Mouse (Mus musculus) heart, postnatal 0 days (tissue): Measurements from ENCODE around the gene Vcan. TPM values are rescaled to one million over a fixed set of nuclear protein-coding genes. Genes with fewer than 3 reads are reported as not detected.

Source experiments
- ATAC-seq: fragments of 200-750 bp; cut with Nextera tagmentation; 2 replicates; pipeline ENCODE4 v1.8.0; 2017; ENCODE audit warnings: low read depth, moderate number of reproducible peaks, moderate library complexity; ENCODE audit not compliant: insufficient read depth
- DNase-seq: peaks from one replicate; pipeline ENCODE4 v3.0.0-alpha.2; 2016; ENCODE audit warnings: low spot score
- H3K27ac ChIP-seq: fragments of 300-500 bp; sonication (generic); 2 replicates; pipeline ENCODE4 v1.5.1; 2014; ENCODE audit warnings: low read depth, mild to moderate bottlenecking
- H3K27me3 ChIP-seq: fragments of 300-500 bp; sonication (generic); 2 replicates; pipeline ENCODE4 v1.6.1; 2014; ENCODE audit warnings: low read length, mixed read lengths; ENCODE audit not compliant: control insufficient read depth, insufficient read depth
- H3K36me3 ChIP-seq: fragments of 300-500 bp; sonication (generic); replicated peaks from 2 replicates; pipeline ENCODE4 v1.6.1; 2014; ENCODE audit warnings: low read length, mixed read lengths; ENCODE audit not compliant: control insufficient read depth, insufficient read depth
- H3K4me1 ChIP-seq: fragments of 300-500 bp; sonication (generic); 2 replicates; pipeline ENCODE4 v1.6.1; 2014; ENCODE audit warnings: antibody characterized with exemption; ENCODE audit not compliant: control insufficient read depth, insufficient read depth
- H3K4me2 ChIP-seq: fragments of 300-500 bp; sonication (generic); 2 replicates; pipeline ENCODE4 v1.6.1; 2014; ENCODE audit warnings: low read depth, mild to moderate bottlenecking, low read length, moderate library complexity
- H3K4me3 ChIP-seq: fragments of 300-500 bp; sonication (generic); 2 replicates; pipeline ENCODE4 v1.5.1; 2014; ENCODE audit warnings: low read depth, low read length
- H3K9ac ChIP-seq: fragments of 300-500 bp; sonication (generic); replicated peaks from 2 replicates; pipeline ENCODE4 v1.6.1; 2014; ENCODE audit warnings: low read depth, low read length, mixed read lengths
- H3K9me3 ChIP-seq: fragments of 300-500 bp; sonication (generic); replicated peaks from 2 replicates; pipeline ENCODE4 v1.6.1; 2016; ENCODE audit warnings: low read length; ENCODE audit not compliant: control insufficient read depth
- CTCF ChIP-seq: IDR thresholded peaks from 2 replicates; pipeline ENCODE4 v1.5.1; 2016; ENCODE audit warnings: antibody characterized with exemption, control low read depth, low read depth
- EP300 ChIP-seq: IDR thresholded peaks from 2 replicates; pipeline ENCODE4 v1.6.1; 2016; ENCODE audit warnings: antibody characterized with exemption, low read depth
- WGBS: fragments of 180-500 bp; shearing (Covaris S2); extraction: QIAGEN DNeasy Blood & Tissue Kit; methylation state at CpG from one replicate; pipeline ENCODE4 v1.1.7; 2014; 5-methylcytosine and 5-hydroxymethylcytosine counted together
- polyA plus RNA-seq: library from polyadenylated mRNA; unstranded; fragments of >200 nt; fragmentation: Nextera tagmentation; extraction: Ambion mirVana; gene quantifications from 2 replicates; pipeline ENCODE4 v1.2.1, GENCODE M21; 2015
- total RNA-seq: library from RNA; depleted of rRNA; stranded (reverse); fragments of >200 nt; gene quantifications from 2 replicates; pipeline ENCODE4 v1.2.3, GENCODE M21; 2014; ENCODE audit warnings: low replicate concordance

Vcan gene
- total and polyA plus RNA-seq, 2 experiments from 2014 or later = 14.7 to 41.4 TPM

DNA sequence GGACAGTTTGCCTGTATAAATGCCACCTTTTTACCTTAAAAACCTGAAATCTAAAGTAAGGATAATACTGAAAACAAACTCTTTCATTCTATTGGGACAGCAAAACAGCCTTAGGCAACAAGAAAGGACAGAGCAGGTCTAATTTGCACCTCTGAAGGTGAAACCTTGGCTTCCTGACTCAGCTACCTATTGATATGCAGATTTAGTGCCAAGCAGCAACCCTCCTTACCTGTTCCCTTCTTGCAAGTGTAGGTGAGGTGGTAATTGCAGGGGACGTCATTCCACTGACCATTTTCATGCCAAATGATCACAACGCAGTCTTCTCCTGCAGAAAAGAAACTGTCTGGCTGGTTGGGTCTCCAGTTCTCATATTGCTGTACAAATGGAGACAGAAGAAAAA lies 80.6 kb downstream of the Vcan start:
- 71% methylated on average over 2 of the region's 2 CpGs for WGBS
- H3K36me3 ChIP-seq = peaks cover 5% of the 10 kb centered on the region; the same call in 1 of the 2 replicates
- ATAC-seq (no peak), DNase-seq (no peak)
- TF ChIP-seq EP300 (no peak), CTCF (no peak)
- no peaks in the 10 kb centered on the region for H3K27me3 ChIP-seq
- H3K4me1 ChIP-seq = no peaks in the 10 kb centered on the region
- no peak overlapping the region for H3K4me2 ChIP-seq
- H3K4me3 ChIP-seq = no peak overlapping the region
- H3K27ac ChIP-seq = no peak overlapping the region
- no peak overlapping the region for H3K9ac ChIP-seq
- no peaks in the 10 kb centered on the region for H3K9me3 ChIP-seq

- Histone ChIP-seq H3K4me2 (peak overlapping the region; percentile 28; the same call in 1 of the 2 replicates), H3K4me3 (0 out of 2 replicates have a peak overlapping the region, but pooled peaks have one; percentile 7), H3K9me3 (no peaks in the 10 kb centered on the region), H3K9ac (no peak overlapping the region), H3K36me3 (peaks cover 5% of the 10 kb centered on the region; the same call in 1 of the 2 replicates), H3K27ac (no peak overlapping the region), H3K27me3 (no peaks in the 10 kb centered on the region), H3K4me1 (no peaks in the 10 kb centered on the region)
- DNase-seq = no peak
- ATAC-seq = no peak
- TF ChIP-seq EP300 (no peak), CTCF (no peak)
- 65% methylated on average over 11 of the region's 11 CpGs for WGBS
Measured at GRCm38 (mm10) chr13:89657046-89657445, 85.3 kb downstream of the Vcan start.

GRCm38 (mm10) chr13:89653279-89653678 lies 89.0 kb downstream of the Vcan start:
- WGBS = 79% methylated on average over 2 of the region's 2 CpGs
- no peak for ATAC-seq
- H3K27ac ChIP-seq = no peak overlapping the region

GRCm38 (mm10) chr13:89652773-89653172 lies 89.5 kb downstream of the Vcan start:
- Histone ChIP-seq H3K9ac (no peak overlapping the region), H3K4me1 (no peaks in the 10 kb centered on the region), H3K36me3 (peaks cover 5% of the 10 kb centered on the region; the same call in 1 of the 2 replicates), H3K4me3 (no peak overlapping the region), H3K27me3 (no peaks in the 10 kb centered on the region), H3K27ac (no peak overlapping the region), H3K4me2 (no peak overlapping the region), H3K9me3 (no peaks in the 10 kb centered on the region)
- ATAC-seq (no peak), DNase-seq (no peak)
- TF ChIP-seq EP300 = no peak
- 32% methylated on average over 1 of the region's 1 CpGs for WGBS

More at GRCm38 (mm10) chr13:89653279-89653678, 89.0 kb downstream of the Vcan start:
- no peaks in the 10 kb centered on the region for H3K9me3 ChIP-seq
- H3K9ac ChIP-seq = no peak overlapping the region
- no peak overlapping the region for H3K4me2 ChIP-seq
- H3K4me1 ChIP-seq = no peaks in the 10 kb centered on the region
- peaks cover 5% of the 10 kb centered on the region; the same call in 1 of the 2 replicates for H3K36me3 ChIP-seq
- H3K27me3 ChIP-seq = no peaks in the 10 kb centered on the region
- no peak for DNase-seq
- TF ChIP-seq CTCF = no peak
- TF ChIP-seq EP300 = no peak
- no peak overlapping the region for H3K4me3 ChIP-seq

DNA sequence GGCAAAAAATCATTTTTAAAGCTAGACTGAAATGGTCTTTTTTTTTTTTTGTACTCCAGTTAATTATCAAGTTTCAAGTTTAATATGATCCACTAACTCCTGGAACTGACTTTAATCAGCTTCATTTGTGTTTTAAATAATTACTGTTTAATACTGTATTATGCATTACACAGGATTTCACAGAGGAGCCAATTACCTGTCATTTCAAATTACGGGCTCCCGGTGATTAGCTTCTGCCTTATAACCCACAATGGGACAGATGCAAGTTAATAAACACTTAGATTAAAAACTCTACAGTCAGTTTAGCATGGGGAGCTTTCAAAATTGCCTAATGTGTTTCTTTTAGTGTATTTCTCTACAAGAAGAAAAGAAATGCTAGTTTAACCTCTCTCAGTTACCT lies 96.7 kb downstream of the Vcan start:
- H3K36me3 ChIP-seq = no peaks in the 10 kb centered on the region
- H3K27me3 ChIP-seq = no peaks in the 10 kb centered on the region
- H3K9ac ChIP-seq = no peak overlapping the region
- H3K9me3 ChIP-seq = no peaks in the 10 kb centered on the region
- no peaks in the 10 kb centered on the region for H3K4me1 ChIP-seq
- H3K4me3 ChIP-seq = no peak overlapping the region
- H3K27ac ChIP-seq = no peak overlapping the region
- H3K4me2 ChIP-seq = no peak overlapping the region
- no peak for ATAC-seq
- 86% methylated on average over 2 of the region's 2 CpGs for WGBS
- DNase-seq = no peak
- no peak for TF ChIP-seq EP300
- TF ChIP-seq CTCF = no peak

GRCm38 (mm10) chr13:89637012-89637411 lies 105.3 kb downstream of the Vcan start:
- WGBS = 80% methylated on average over 3 of the region's 3 CpGs
- H3K4me2 ChIP-seq = no peak overlapping the region
- ATAC-seq (no peak), DNase-seq (no peak)
- no peak overlapping the region for H3K4me3 ChIP-seq
- H3K9ac ChIP-seq = no peak overlapping the region
- H3K4me1 ChIP-seq = no peaks in the 10 kb centered on the region
- TF ChIP-seq EP300 = no peak
- TF ChIP-seq CTCF = no peak
- H3K27ac ChIP-seq = no peak overlapping the region
- H3K27me3 ChIP-seq = no peaks in the 10 kb centered on the region
- no peaks in the 10 kb centered on the region for H3K36me3 ChIP-seq
- no peaks in the 10 kb centered on the region for H3K9me3 ChIP-seq
